Mouse (Mus musculus) embryonic fibroblast, embryonic 13.5 days (primary cell): ENCODE measurements around the gene Sgsm2.

ENCODE experiments used
- CTCF ChIP-seq: IDR thresholded peaks from 2 replicates; pipeline ENCODE4 v1.5.1; 2011; ENCODE audit warnings: mild to moderate bottlenecking, control low read depth, low read length, moderate library complexity, borderline replicate concordance; ENCODE audit not compliant: insufficient read depth
- POLR2A ChIP-seq: IDR thresholded peaks from 2 replicates; pipeline ENCODE4 v1.6.1; 2011; ENCODE audit warnings: low read depth, mild to moderate bottlenecking, control low read depth, low read length, moderate library complexity

GRCm38 (mm10) chr11:74870991-74871622, 25.8 kb downstream of the Sgsm2 start:
- TF ChIP-seq POLR2A (no peak), CTCF (no peak)
